Mouse (Mus musculus): ENCODE data around the gene Gchfr.

Gene Gchfr

DNA sequence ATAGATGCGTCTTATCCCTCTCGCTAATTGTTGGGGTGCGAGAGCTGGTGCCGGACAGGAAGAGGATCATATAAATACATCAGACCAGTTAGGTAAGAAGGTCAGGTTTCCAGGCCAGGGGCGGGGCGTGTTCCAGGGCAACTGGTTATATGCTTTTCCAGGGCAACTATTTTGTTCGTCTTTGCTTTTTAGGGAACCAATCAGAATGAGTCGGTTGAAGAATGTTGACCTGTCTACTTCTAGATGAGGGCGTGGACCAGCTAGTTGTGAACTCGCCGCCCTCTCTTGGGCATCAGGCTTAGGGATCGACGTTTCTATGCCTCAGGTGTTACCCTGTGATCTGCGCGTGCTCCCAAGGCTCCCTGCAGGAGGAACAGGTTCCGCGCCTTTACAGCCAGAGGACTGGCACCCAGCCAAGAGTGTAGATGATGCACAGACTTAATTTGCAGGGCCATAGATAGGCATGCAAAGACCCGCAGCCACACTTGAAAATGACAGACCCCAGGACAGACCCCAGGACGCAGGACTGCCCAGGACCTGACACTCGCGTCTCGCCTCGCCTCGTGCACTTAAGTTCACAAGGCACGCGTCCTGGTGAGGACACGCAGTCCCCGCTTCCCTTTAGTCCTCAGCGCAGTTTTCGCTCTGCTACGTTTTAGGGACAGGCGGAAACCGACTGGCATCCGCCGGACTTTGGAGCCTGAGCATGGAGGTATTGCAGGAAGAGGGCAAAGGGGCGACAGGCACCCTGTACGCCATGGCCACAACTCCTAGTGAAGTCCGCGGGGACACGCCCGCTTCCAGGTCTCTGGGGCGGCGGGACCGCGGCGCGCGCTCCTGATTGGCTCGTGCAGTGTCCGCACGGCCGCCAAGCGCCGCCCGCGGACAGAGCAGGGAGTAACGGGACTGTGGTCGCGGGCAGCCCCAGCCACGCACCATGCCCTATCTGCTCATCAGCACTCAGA lies at the start of gene Gchfr:
Gchfr (plus strand) TSS at position 873 of the 965 bp plus-strand sequence.
- peak; percentile 78 to 87 for DNase-seq

DNA sequence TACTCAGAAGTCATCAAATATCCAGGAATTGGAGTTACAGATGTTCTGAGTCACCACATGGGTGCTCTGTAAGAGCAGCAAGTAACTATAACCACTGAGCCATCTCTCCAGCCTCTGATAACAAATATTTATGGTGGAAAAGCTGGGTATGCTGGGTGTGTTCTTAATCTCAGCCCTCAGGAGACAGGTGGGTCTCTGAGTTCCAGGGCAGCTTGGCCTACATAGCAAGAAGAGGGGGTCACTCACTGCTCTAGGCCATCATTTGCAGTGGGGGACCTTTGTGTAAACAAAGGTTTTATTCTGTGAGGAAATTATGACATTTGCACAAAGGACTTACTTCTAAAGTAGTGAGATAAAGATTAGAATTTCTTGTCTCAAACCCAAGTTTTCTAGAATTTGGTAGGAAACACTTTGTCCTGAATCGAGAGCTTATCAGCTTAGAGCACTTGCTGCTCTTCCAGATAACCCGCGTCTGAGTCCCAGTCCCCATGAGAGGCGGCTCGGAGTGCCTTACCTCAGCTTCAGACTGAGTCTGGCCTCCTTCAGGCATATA lies 31.2 kb upstream of the Gchfr start:
- no peak for DNase-seq

DNA sequence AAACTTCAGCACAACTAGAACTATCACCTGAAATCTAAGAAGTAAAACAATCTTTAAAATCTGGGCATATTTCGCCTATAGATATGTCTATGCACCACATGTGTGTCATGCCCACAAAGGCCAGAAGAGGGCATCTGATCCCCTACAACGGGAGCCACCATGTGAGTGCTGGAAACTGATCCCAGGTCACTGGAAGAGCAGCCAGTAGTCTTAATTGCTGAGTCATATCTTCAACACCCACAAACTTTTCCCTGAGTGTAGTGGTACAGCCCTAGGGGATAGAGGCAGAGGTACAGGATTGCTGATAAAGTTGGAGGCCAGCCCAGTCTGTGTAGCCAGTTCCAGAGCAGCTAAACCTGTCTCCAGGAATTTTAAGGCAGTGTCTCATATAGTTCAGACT lies 22.4 kb upstream of the Gchfr start:
- DNase-seq: peak; percentile 43 to 47

DNA sequence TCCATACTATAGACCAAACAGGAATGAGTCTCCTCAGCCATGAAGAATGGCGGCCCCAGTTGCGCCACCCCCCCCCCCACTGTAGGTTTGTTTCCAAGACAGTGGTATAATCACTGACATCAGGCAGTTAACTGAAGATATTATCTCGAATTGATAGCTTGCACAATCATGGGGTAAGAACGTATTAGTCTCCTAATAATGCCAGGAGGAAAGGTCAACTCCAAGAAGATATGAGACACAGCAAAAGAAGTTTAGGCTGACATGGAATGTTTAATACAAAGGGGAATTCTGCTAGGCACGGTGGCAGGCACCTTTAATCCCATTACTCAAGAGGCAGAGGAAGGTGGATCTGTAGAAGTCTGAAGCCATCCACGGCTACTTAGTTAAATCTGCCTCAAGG lies 21.1 kb upstream of the Gchfr start:
- DNase-seq: no peak

DNA sequence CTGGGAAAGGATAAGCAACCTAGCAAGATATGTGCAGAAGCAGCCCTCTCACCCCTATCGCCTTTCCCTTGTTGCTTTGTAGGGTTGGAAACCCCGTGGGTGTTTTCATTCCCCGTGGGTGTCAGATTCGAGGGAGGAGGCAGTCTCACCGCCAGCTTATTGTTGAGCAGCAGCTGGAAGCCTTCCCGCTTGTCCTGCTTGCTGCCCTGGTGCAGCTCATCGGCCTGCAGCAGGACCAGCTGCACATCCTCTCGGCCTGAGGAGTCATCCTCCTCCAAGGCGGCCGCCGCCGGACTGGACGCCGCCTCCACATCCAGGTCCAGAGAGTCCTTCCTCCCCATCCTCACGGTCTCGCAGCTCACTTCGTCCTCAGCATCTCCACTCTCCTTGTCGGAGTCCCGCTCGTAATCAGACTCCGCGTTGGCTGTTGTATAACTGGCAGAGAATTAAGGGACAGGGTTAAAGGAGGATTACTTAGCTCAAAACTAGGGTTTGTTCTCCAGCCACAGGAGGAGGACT lies 20.4 kb upstream of the Gchfr start:
- DNase-seq: peak; percentile 69 to 79

DNA sequence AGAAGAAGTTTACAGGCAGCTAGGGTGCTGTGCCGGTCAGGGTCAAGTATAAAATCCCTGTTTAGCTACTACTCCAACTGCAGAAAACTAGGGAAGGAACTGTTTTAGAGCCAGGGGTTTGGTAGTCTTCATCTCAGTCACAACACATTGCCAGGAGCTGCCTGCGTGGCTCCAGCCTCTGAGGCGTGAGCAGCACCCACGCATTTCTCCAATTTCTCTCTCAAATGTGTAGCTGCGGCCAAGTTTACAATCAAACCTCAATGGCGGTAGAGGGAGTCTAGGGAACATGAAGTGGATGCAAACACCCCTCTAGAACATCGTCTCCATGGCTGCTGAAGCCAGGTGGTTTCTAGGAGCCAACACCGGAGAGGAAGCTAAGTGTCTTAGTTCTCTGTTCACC lies 19.8 kb upstream of the Gchfr start:
- DNase-seq: no peak

- no peak for DNase-seq
Measured at GRCm38 (mm10) chr2:119152255-119152654, 15.3 kb upstream of the Gchfr start.

DNA sequence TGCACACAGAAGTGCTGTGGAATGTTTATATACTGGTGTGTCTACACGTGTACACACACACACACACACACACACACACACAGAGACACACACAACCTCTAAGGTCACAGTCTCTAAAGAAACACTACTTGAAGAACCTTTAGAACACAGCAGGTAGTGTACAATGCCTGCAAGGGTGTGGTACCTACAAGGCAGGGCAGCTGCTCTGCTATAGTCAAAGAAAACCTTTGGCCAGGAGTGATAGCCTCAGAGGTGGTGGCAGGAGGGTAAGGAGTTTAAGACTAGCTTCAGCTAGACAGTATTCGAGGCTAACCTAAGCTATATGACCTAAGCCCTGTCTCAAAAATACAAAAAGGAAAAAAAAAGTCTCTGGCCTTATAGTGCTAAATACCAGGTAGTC lies 12.9 kb upstream of the Gchfr start:
- DNase-seq: no peak

DNA sequence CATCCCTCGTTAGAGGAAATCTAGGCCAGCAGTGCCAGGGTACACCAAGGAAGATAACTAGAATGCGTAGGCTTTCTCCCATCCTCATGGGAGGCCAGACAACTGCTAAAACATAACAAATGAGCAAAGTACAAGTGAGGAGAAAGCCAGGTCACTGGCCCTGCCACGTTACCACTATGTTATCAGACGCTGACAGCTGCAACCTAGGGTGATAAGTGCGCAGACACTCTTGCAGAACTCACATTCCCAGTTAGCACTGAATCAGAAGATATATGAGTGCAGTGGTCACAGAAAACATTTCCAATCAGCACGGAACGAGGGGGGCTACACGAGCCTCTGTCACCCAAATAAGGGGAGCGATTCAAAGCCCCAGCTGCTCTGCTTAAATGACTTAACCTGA lies 12.2 kb upstream of the Gchfr start:
- DNase-seq: no peak

DNA sequence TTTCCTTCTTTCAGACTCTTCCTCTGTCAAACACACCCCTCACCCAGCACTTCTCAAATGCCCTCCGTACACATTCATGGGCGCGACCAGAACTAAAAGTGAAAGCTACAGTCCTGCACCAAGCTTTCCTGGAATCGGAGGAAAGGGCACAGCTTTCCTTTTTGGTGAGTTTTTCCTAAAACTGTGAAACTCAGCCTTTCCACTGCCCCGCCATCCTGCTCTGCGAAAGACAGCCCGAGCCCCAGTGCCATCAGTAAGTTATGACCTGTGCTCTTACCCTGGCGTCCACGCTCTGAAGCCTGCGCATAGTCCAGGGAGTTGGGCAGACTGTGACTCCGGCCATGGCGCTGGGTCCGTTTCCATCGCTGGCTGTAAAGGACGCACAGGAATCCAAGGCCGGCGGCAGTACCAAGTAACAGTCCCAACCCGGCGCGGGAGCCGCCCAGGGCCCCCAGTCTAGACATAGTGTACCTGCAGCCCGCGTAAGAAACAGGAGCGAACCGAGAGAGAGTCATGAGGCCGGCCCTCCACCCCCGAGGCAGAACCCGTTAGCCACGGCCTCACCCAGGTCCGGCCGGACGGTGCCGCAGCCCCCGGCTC lies 11.4 kb upstream of the Gchfr start:
- DNase-seq: no peak

- peak; percentile 97 to 98 for DNase-seq
Measured at GRCm38 (mm10) chr2:119156681-119157572, 10.6 kb upstream of the Gchfr start, which contains the start of gene Rmdn3. Rmdn3 (minus strand) TSS chr2:119157034.

DNA sequence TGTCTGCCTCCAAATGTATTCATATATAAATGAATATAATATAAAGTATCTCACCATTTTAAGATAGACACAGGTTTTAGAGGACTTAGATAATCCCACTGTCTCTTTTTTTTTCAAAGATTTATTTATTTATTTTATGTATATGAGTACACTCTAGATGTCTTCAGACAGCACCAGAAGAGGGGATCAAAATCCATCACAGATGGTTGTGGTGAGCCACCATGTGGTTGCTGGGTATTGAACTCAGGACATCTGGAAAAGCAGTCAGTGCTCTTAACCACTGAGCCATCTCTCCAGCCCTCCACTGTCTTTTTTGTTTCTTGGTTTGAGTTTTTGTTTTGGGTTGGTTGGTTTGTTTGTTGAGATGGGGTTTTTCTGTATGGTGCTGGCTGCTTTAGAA lies 9.7 kb upstream of the Gchfr start:
- no peak for DNase-seq

DNA sequence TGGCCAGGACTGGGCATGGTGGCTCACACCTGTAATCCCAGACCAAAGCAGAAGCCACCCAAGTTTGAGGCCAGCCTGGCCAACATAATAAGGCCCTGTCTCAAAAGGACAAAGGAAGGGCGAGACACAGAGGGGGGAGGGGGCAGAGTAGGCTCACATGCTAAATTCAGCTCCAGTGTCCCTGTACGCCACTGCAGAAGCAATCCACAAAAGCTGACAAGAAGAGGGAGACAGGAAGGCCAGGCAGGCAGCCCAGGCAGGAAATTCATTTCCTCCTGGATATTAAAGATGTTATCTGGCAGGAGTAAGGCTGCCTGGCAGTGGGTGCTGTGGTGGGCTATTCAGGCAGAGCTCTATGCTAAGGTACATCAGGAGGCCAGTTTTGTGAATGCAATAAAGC lies 6.3 kb upstream of the Gchfr start:
- peak; percentile 37 to 59 for DNase-seq

DNA sequence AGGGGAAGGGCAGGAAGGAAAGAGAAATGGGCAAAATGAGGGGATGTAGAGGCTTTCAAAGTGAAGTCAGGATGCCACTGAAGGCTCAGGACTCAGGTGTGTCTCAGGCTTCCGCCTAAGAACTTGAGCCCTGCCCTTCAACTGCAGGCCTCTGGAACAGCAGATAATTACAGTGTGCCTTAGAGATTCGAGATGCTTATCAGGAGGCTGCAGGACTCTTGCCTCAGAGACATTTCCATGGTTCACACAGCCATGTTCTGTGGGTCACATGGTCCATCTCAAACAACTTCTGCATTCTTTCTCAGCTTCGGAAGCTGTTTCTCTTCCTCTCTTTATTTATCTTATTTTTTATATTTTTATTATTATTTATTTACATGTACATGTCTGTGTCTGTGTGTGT lies 4.4 kb upstream of the Gchfr start:
- DNase-seq: no peak

DNA sequence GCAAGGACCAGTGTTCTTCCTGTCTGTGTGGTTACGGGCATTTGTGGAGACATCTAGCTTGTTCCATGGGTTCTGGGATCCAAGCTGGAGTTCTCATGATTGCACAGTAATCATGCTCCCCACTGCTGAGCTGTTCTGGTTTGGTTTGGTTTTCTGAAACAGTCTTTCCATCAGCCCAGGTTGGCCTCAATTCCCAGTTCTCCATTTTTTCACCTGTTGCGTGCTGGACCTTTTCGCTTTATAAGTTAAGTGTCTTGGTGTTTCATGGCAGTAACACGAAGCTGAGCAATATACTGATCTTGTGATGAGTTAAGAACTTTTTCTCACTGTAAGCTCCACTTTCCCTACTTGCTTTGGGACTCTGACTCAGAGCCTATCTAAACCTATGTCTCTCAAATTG lies 3.6 kb upstream of the Gchfr start:
- DNase-seq: no peak

DNA sequence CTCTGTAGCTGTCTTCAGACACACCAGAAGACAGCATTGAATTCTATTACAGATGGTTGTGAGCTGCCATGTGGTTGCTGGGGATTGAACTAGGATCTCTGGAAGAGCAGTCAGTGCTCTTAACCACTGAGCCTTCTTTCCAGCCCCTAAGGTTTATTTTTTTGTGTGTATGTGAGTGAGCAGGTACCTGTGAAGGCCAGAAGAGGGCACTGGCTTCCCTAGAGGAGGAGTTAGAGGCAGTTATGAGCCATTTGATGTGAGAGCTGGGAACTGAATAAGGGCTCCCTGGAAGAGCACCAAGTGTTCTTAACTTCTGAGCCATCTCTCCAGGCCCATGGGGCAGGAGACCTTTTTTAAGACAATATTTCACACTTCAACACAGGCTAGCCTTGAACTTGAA lies 2.2 kb upstream of the Gchfr start:
- no peak for DNase-seq

- no peak for DNase-seq
Measured at GRCm38 (mm10) chr2:119167866-119168256, 288 bp downstream of the Gchfr start.

DNA sequence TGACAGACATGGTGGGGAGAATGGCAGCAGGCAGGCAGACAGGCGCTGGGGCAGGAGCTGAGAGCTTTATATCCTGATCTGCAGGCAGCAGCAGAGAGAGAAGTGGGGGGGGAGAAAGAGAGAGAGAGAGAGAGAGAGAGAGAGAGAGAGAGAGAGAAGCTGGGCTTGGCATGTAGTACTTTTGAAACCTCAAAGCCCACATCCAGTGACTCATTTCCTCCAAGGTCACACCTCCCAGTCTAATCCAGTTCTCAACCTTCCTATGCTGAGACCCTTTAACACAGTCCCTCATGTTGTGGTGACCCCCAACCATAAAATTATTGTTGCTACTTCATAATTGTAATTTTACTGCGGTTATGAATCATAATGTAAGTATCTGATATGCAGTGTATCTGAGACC lies 2.7 kb downstream of the Gchfr start:
- DNase-seq: no peak

DNA sequence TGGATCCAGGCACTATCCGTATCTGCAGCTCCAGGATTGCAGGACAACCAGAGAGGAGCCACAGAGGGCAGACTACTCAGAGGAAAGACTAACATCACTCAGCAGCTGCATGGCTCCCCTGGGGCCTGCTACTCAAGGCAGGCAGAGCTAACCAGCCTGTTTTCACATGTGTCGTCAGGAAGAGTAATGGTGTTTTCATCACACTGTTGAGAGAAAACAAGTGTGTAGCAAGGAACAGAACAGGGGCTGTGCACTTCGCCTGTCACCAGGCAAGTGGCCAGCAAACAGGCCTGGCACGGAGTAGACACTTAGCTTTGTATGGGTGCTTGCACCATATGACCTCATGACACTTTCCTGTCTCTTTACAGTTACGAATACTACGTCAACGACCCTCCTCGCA lies 4.0 kb downstream of the Gchfr start:
- DNase-seq: peak; percentile 43 to 63

DNA sequence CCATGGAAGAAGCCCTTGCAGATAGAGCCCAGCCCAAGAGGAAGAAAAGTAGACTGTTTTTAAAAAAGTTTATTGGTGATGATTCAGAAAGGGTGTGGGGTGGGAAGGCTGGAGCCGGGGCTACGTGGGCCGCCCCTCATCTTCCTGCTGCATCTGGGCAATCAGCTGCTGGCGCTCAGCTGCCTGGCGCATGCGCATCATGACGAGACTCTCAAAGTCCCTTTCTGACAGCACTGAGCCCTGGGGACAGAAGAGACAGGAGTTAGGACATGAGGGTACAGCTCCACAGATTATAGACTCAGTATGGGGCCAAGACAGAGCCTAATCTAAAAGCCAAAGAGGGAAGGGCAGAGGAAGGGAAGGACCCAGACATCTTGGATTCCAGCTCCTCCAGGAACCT lies 4.9 kb downstream of the Gchfr start:
- no peak for DNase-seq

DNA sequence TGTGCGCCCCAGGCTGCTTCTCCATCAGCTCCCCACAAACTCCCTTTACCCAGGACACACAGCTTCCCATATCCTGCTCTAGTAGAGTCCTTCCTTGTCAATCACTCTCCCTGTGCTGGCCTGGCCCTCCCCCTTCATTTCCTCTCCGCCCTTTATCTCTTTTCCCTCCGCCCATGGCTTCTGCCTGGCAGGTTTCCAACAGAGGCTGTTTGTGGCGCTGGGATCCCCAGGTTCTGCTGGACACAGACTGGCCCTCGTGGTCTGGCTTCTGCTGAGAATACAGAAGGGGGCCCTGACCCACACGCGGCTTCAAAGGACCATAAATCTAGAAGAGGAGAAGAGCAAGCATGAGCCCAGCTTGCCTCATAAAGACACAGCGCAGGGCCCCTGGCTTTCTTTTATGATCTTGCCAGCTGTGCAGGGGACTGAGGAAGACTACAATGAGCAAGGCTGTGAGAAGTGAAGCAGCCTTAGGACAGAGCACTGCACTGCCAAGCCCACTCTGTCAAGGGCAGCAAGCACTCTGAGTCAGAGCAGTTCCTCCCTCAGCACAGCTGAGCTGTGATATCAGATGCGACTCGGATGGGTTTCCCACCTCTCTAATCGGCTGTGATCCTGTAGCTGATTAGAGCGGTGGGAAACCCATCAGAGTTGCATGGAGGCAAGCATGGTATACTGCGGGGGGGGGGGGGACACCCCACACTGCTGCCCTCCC lies 5.4 kb downstream of the Gchfr start:
- peak; percentile 86 to 89 for DNase-seq
